Mouse (Mus musculus): ENCODE measurements at regions not wholly inside any gene's neighbourhood (a gene's known extent, or its start where the extent isn't known, plus 50 kb on each side); places are given as distances from the start of the nearest gene placed in this dataset.

- H3K9me3 ChIP-seq = no peaks in the 10 kb centered on the region; the same call in 1 of the 2 replicates
These were observed 262.6 kb upstream of the Cxcr4 start for GRCm38 (mm10) chr1:128854649-128855048.

GRCm38 (mm10) chr1:128853286-128853685 is 261.2 kb upstream of the Cxcr4 start:
- Histone ChIP-seq H3K27me3 (no peaks in the 10 kb centered on the region), H3K4me1 (replicated peaks) (no peaks in the 10 kb centered on the region)
- no peak for ATAC-seq

More at GRCm38 (mm10) chr1:128854649-128855048, 262.6 kb upstream of the Cxcr4 start:
- Histone ChIP-seq H3K27ac (no peak overlapping the region), H3K27me3 (no peaks in the 10 kb centered on the region), H3K4me3 (replicated peaks) (no peak overlapping the region), H3K36me3 (no peaks in the 10 kb centered on the region), H3K4me2 (replicated peaks) (no peak overlapping the region), H3K4me1 (replicated peaks) (peaks cover 4% of the 10 kb centered on the region), H3K9ac (replicated peaks) (no peak overlapping the region)
- no peak for ATAC-seq
- WGBS = 37% methylated on average over 9 of the region's 9 CpGs

GRCm38 (mm10) chr1:128837361-128837760 is 245.3 kb upstream of the Cxcr4 start:
- no peak overlapping the region for H3K4me3 ChIP-seq (replicated peaks)
- H3K4me1 ChIP-seq (replicated peaks) = no peaks in the 10 kb centered on the region
- H3K9ac ChIP-seq (replicated peaks) = no peak overlapping the region
- H3K9me3 ChIP-seq = no peaks in the 10 kb centered on the region
- H3K27me3 ChIP-seq = no peaks in the 10 kb centered on the region
- H3K27ac ChIP-seq = no peak overlapping the region
- ATAC-seq = no peak
- H3K4me2 ChIP-seq (replicated peaks) = no peak overlapping the region
- 86% methylated on average over 4 of the region's 4 CpGs for WGBS
- no peaks in the 10 kb centered on the region for H3K36me3 ChIP-seq

More at GRCm38 (mm10) chr1:128853286-128853685, 261.2 kb upstream of the Cxcr4 start:
- WGBS = 92% methylated on average over 9 of the region's 10 CpGs
- no peaks in the 10 kb centered on the region for H3K36me3 ChIP-seq
- H3K4me2 ChIP-seq (replicated peaks) = no peak overlapping the region
- no peak overlapping the region for H3K27ac ChIP-seq
- H3K9ac ChIP-seq (replicated peaks) = no peak overlapping the region
- H3K9me3 ChIP-seq = no peaks in the 10 kb centered on the region; the same call in 1 of the 2 replicates
- no peak overlapping the region for H3K4me3 ChIP-seq (replicated peaks)

- Histone ChIP-seq H3K4me1 (replicated peaks) (no peaks in the 10 kb centered on the region), H3K9me3 (no peaks in the 10 kb centered on the region), H3K4me2 (replicated peaks) (no peak overlapping the region), H3K27ac (no peak overlapping the region), H3K9ac (replicated peaks) (no peak overlapping the region), H3K36me3 (no peaks in the 10 kb centered on the region), H3K4me3 (replicated peaks) (no peak overlapping the region), H3K27me3 (0 out of 2 replicates have a peak, but pooled peaks cover 4% of the 10 kb centered on the region)
- 82% methylated on average over 8 of the region's 8 CpGs for WGBS
- no peak for ATAC-seq
These were observed 243.4 kb upstream of the Cxcr4 start for GRCm38 (mm10) chr1:128835510-128835909.

GRCm38 (mm10) chr1:128833096-128833715 is 241.1 kb upstream of the Cxcr4 start:
- peak; percentile 10; the same call in 1 of the 2 replicates for ATAC-seq
- 41% methylated on average over 11 of the region's 11 CpGs for whole genome bisulfite sequencing
- Histone ChIP-seq H3K9ac (replicated peaks) (no peak overlapping the region), H3K4me3 (replicated peaks) (no peak overlapping the region), H3K4me1 (replicated peaks) (0 out of 2 replicates have a peak, but pooled peaks cover 4% of the 10 kb centered on the region), H3K36me3 (no peaks in the 10 kb centered on the region), H3K9me3 (no peaks in the 10 kb centered on the region), H3K4me2 (replicated peaks) (no peak overlapping the region), H3K27ac (no peak overlapping the region), H3K27me3 (0 out of 2 replicates have a peak, but pooled peaks cover 4% of the 10 kb centered on the region)

- 0 out of 2 replicates have a peak, but pooled peaks cover 4% of the 10 kb centered on the region for H3K4me1 ChIP-seq (replicated peaks)
- no peaks in the 10 kb centered on the region for H3K36me3 ChIP-seq
- no peak overlapping the region for H3K4me2 ChIP-seq (replicated peaks)
- no peak overlapping the region for H3K27ac ChIP-seq
- peak; percentile 61 for ATAC-seq
- 0 out of 2 replicates have a peak overlapping the region, but pooled peaks have one; percentile 21 for H3K9ac ChIP-seq (replicated peaks)
- 0 out of 2 replicates have a peak, but pooled peaks cover 4% of the 10 kb centered on the region for H3K27me3 ChIP-seq
- no peak overlapping the region for H3K4me3 ChIP-seq (replicated peaks)
- WGBS = 46% methylated on average over 18 of the region's 18 CpGs
- no peaks in the 10 kb centered on the region for H3K9me3 ChIP-seq
These were observed 240.2 kb upstream of the Cxcr4 start for GRCm38 (mm10) chr1:128832201-128832883.

- Histone ChIP-seq H3K4me3 (replicated peaks) (no peak overlapping the region), H3K27ac (no peak overlapping the region), H3K4me2 (replicated peaks) (no peak overlapping the region), H3K9me3 (no peaks in the 10 kb centered on the region), H3K9ac (replicated peaks) (no peak overlapping the region), H3K4me1 (replicated peaks) (0 out of 2 replicates have a peak, but pooled peaks cover 4% of the 10 kb centered on the region), H3K27me3 (0 out of 2 replicates have a peak, but pooled peaks cover 4% of the 10 kb centered on the region), H3K36me3 (no peaks in the 10 kb centered on the region)
- ATAC-seq = no peak
- 95% methylated on average over 8 of the region's 8 CpGs for WGBS
These were observed 238.7 kb upstream of the Cxcr4 start for GRCm38 (mm10) chr1:128830671-128831240.

- 0 out of 2 replicates have a peak, but pooled peaks cover 4% of the 10 kb centered on the region for H3K4me1 ChIP-seq (replicated peaks)
- H3K27ac ChIP-seq = no peak overlapping the region
- H3K4me2 ChIP-seq (replicated peaks) = no peak overlapping the region
- no peak for ATAC-seq
- H3K36me3 ChIP-seq = no peaks in the 10 kb centered on the region
- no peak overlapping the region for H3K9ac ChIP-seq (replicated peaks)
- no peak overlapping the region for H3K4me3 ChIP-seq (replicated peaks)
- H3K27me3 ChIP-seq = peaks cover 4% of the 10 kb centered on the region; the same call in 1 of the 2 replicates
- no peaks in the 10 kb centered on the region for H3K9me3 ChIP-seq
- WGBS = 36% methylated on average over 2 of the region's 2 CpGs
These were observed 237.4 kb upstream of the Cxcr4 start for GRCm38 (mm10) chr1:128829536-128829935.

GRCm38 (mm10) chr1:128826419-128826818 is 234.3 kb upstream of the Cxcr4 start:
- no peak overlapping the region for H3K9ac ChIP-seq (replicated peaks)
- no peak overlapping the region for H3K4me3 ChIP-seq (replicated peaks)
- H3K27me3 ChIP-seq = no peaks in the 10 kb centered on the region; the same call in 1 of the 2 replicates
- H3K9me3 ChIP-seq = no peaks in the 10 kb centered on the region
- no peaks in the 10 kb centered on the region for H3K36me3 ChIP-seq
- no peak for ATAC-seq
- 70% methylated on average over 11 of the region's 11 CpGs for WGBS
- no peak overlapping the region for H3K4me2 ChIP-seq (replicated peaks)
- H3K27ac ChIP-seq = no peak overlapping the region
- peaks cover 14% of the 10 kb centered on the region for H3K4me1 ChIP-seq (replicated peaks)

- no peaks in the 10 kb centered on the region; the same call in 1 of the 2 replicates for H3K27me3 ChIP-seq
- ATAC-seq = no peak
- H3K36me3 ChIP-seq = no peaks in the 10 kb centered on the region
- H3K4me3 ChIP-seq (replicated peaks) = no peak overlapping the region
- 71% methylated on average over 11 of the region's 11 CpGs for WGBS
- H3K27ac ChIP-seq = no peak overlapping the region
- peaks cover 14% of the 10 kb centered on the region for H3K4me1 ChIP-seq (replicated peaks)
- no peak overlapping the region for H3K4me2 ChIP-seq (replicated peaks)
- H3K9me3 ChIP-seq = 0 out of 2 replicates have a peak, but pooled peaks cover 5% of the 10 kb centered on the region
- no peak overlapping the region for H3K9ac ChIP-seq (replicated peaks)
These were observed 233.0 kb upstream of the Cxcr4 start for GRCm38 (mm10) chr1:128824916-128825683.

- no peaks in the 10 kb centered on the region; the same call in 1 of the 2 replicates for H3K27me3 ChIP-seq
- H3K4me2 ChIP-seq (replicated peaks) = no peak overlapping the region
- no peak overlapping the region for H3K27ac ChIP-seq
- peak; percentile 53; the same call in 1 of the 2 replicates for ATAC-seq
- no peak overlapping the region for H3K4me3 ChIP-seq (replicated peaks)
- 4% methylated on average over 8 of the region's 8 CpGs for WGBS
- H3K9ac ChIP-seq (replicated peaks) = no peak overlapping the region
- H3K4me1 ChIP-seq (replicated peaks) = peaks cover 14% of the 10 kb centered on the region
- 0 out of 2 replicates have a peak, but pooled peaks cover 6% of the 10 kb centered on the region for H3K9me3 ChIP-seq
- no peaks in the 10 kb centered on the region for H3K36me3 ChIP-seq
These were observed 232.1 kb upstream of the Cxcr4 start for GRCm38 (mm10) chr1:128824235-128824634.
